Mouse (Mus musculus) thymus, postnatal 0 days (tissue): ENCODE results near the gene Mcrip2. TPM values are rescaled to one million over a fixed set of nuclear protein-coding genes. Genes with fewer than 3 reads are reported as not detected.

Experiments used
- DNase-seq: peaks from one replicate; pipeline ENCODE4 v3.0.0-alpha.2; 2015; ENCODE audit warnings: low spot score
- polyA plus RNA-seq: library from polyadenylated mRNA; unstranded; fragments of >200 nt; fragmentation: Nextera tagmentation; extraction: Ambion mirVana; gene quantifications from 2 replicates; pipeline ENCODE4 v1.2.1, GENCODE M21; 2015

Gene Mcrip2
- polyA plus RNA-seq = 24.1 and 24.5 TPM in 2 replicates

GRCm38 (mm10) chr17:25868601-25869191 lies at the start of gene Mcrip2:
TSS of gene Mcrip2 (minus strand) at chr17:25868764.
- peak; percentile 69 for DNase-seq

GRCm38 (mm10) chr17:25918037-25918750 lies 49.6 kb upstream of the Mcrip2 start:
- DNase-seq = no peak

GRCm38 (mm10) chr17:25916931-25917647 lies 48.5 kb upstream of the Mcrip2 start:
- DNase-seq = no peak

- DNase-seq = no peak
These were observed 45.7 kb upstream of the Mcrip2 start for GRCm38 (mm10) chr17:25914295-25914694.

DNA sequence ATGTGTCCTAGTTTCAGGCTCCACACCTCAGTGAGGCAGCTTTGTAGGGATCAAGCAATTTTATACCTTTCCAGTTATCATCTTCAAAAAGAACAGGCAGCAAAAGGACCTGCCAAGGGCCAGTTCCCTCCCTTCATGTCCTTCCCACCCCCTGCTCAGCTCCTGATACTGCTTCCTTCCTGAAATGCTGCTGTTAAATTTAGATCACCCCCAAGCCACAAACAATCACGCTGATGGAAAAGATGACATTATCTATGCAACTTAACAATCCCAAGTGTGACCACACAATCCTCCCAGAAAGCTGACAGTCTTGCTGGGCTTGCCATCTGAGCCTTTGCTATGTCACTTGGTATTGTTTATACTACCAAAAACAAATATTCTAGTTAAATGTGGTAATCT lies 45.3 kb upstream of the Mcrip2 start:
- no peak for DNase-seq

GRCm38 (mm10) chr17:25913186-25913876 lies 44.8 kb upstream of the Mcrip2 start:
- DNase-seq = no peak

GRCm38 (mm10) chr17:25911816-25912215 lies 43.3 kb upstream of the Mcrip2 start:
- DNase-seq = no peak

- DNase-seq = no peak
These were observed 39.1 kb upstream of the Mcrip2 start for GRCm38 (mm10) chr17:25907640-25908039.

- DNase-seq = no peak
These were observed 34.5 kb upstream of the Mcrip2 start for GRCm38 (mm10) chr17:25903061-25903460.

- no peak for DNase-seq
These were observed 31.6 kb upstream of the Mcrip2 start for GRCm38 (mm10) chr17:25900193-25900592.

DNA sequence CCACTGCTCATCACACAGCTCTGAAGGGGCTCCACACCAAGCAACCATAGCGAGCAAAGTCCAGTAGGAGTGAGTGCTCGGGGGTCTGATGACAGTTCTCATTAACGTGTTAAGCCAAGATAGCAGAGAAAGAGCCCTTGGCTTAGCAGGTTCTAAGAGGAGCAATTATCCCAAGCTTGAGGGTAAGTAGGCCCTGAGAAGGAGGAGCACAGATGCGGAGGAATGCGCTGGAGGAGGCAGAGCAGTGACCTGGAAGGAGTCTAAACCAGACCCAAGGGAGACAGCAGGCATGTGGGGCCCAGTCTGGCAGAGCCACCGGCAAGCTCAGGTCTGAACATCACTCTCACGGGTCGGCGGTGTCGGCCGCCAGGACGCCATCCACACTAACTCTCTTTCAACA lies 27.3 kb upstream of the Mcrip2 start:
- DNase-seq = no peak

- DNase-seq = no peak
These were observed 26.9 kb upstream of the Mcrip2 start for GRCm38 (mm10) chr17:25895415-25895814.

- peak; percentile 78 for DNase-seq
These were observed 25.5 kb upstream of the Mcrip2 start for GRCm38 (mm10) chr17:25893975-25894617.

DNA sequence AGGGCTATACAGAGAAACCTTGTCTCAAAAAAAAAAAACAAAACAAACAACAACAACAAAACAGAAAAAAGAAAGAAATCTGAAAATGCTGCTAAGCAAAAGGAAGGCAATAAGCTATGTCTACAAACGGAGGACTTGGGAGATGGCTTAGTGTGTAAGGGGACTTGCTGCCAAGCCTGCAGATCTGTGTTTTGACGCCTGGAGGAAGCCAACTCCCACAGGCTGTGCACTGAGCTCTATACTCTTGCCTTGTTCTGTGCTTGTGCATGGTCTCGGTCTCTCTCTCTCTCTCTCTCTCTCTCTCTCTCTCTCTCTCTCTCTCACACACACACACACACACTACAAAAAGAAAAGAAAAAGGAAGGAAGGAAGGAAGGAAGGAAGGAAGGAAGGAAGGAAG lies 20.3 kb upstream of the Mcrip2 start:
- DNase-seq = no peak

GRCm38 (mm10) chr17:25887467-25887866 lies 18.9 kb upstream of the Mcrip2 start:
- no peak for DNase-seq

DNA sequence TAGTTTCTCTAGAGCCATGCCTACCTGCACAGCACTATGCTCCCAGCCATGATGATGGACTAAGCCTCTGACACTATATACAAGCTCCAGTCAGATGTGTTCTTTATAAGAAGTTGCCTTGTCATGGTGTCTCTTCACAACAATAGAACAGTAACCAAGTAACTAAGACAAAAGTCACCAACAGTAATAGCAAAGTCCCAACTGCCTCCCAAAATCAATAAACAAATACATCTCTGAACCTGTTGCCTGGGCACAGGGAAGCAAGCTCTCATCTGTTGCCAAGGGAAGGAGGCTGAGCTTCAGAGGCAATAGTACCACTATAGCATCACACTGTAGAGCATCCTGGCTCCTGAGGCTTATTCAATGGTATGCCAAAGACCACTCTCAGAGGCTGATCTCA lies 18.2 kb upstream of the Mcrip2 start:
- DNase-seq = no peak

DNA sequence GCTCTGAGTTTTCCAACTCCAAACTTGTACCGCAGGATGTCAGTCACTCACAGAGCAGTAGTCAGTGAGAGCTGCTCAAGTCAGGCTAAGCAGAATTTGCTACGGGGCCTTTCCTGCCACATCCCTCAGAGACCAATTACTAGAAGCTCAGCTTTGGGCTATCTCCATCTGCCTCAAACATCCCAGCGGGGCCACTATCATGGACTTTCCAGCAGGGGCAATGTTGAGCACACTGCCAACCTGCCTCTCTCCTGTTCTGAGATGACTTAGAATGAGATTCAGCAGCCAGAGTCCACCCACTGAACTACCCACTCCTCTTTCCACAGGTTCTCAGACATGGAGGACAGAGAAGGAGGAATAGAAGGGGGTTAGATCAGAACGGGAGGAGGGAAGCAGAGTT lies 17.1 kb upstream of the Mcrip2 start:
- DNase-seq = peak; percentile 45

DNA sequence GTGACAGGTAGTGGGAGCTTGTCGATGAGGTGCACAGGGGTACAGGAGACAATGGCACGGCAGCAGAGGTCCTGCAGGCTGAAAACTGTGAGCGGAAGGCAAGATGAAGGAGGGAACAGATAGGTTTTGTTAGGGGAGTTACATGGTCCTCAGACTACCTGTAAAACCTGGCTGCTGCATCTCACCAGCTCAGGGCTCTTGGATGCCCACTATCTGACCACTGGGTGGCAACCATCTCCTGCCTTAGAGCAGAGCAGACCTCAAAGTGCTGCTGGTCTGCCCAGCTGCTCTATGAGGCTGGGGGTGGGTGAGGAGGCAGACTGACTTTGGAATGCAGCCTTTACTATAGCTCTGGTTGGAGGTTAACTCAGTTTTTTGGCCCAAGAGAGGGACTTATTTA lies 15.3 kb upstream of the Mcrip2 start:
- DNase-seq = no peak

- no peak for DNase-seq
These were observed 14.7 kb upstream of the Mcrip2 start for GRCm38 (mm10) chr17:25883268-25883667.

- no peak for DNase-seq
These were observed 13.7 kb upstream of the Mcrip2 start for GRCm38 (mm10) chr17:25882306-25882705.

DNA sequence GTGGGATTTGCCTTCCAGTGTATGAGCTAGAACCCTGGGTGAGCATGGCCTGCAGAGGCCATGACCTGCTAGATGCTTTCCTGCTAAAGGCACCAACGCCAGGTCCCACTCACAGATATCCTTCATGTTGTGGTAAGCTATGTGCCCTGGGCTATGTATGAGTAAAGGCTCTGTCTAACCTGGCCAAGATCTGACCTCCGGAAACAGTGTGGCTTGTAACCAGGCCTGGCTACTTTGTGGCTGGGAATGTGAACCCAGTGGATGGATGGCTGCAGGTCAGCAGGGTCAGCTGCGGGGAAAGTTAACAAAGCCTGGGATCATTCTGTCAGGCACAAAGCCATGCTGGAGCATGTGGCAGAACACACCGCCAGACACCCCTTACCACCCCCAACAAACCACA lies 13.1 kb upstream of the Mcrip2 start:
- DNase-seq = no peak
